Mouse (Mus musculus) forebrain, embryonic 16.5 days (tissue): ENCODE results near the gene Gemin2. TPM values are rescaled to one million over a fixed set of nuclear protein-coding genes. Genes with fewer than 3 reads are reported as not detected.

Source experiments
- ATAC-seq: fragments of 200-750 bp; cut with Nextera tagmentation; 2 replicates; pipeline ENCODE4 v1.8.0; 2017; ENCODE audit warnings: mild to moderate bottlenecking, moderate library complexity
- H3K27ac ChIP-seq: fragments of 300-500 bp; sonication (generic); 2 replicates; pipeline ENCODE4 v1.5.1; 2014; ENCODE audit warnings: low read length, control low read depth
- H3K27me3 ChIP-seq: fragments of 300-500 bp; sonication (generic); replicated peaks from 2 replicates; pipeline ENCODE4 v1.6.1; 2014; ENCODE audit warnings: low read length; ENCODE audit not compliant: control insufficient read depth, insufficient read depth
- H3K36me3 ChIP-seq: fragments of 300-500 bp; sonication (generic); 2 replicates; pipeline ENCODE4 v1.6.1; 2014; ENCODE audit not compliant: control insufficient read depth, insufficient read depth
- H3K4me1 ChIP-seq: fragments of 300-500 bp; sonication (generic); replicated peaks from 2 replicates; pipeline ENCODE4 v1.6.1; 2014; ENCODE audit warnings: low read length; ENCODE audit not compliant: control insufficient read depth, insufficient read depth
- H3K4me2 ChIP-seq: fragments of 300-500 bp; sonication (generic); 2 replicates; pipeline ENCODE4 v1.6.1; 2014; ENCODE audit warnings: mild to moderate bottlenecking, low read length, control low read depth
- H3K4me3 ChIP-seq: fragments of 300-500 bp; sonication (generic); replicated peaks from 2 replicates; pipeline ENCODE4 v1.5.1; 2014; ENCODE audit warnings: mild to moderate bottlenecking, low read length, control low read depth
- H3K9ac ChIP-seq: fragments of 300-500 bp; sonication (generic); replicated peaks from 2 replicates; pipeline ENCODE4 v1.6.1; 2014; ENCODE audit warnings: low read depth, low read length, control low read depth
- H3K9me3 ChIP-seq: fragments of 300-500 bp; sonication (generic); 2 replicates; pipeline ENCODE4 v1.6.1; 2016; ENCODE audit warnings: low read length; ENCODE audit not compliant: control insufficient read depth
- WGBS: fragments of 180-500 bp; shearing (Covaris S2); extraction: QIAGEN DNeasy Blood & Tissue Kit; methylation state at CpG from one replicate; pipeline ENCODE4 v1.1.7; 2014; 5-methylcytosine and 5-hydroxymethylcytosine counted together
- polyA plus RNA-seq: library from polyadenylated mRNA; unstranded; fragments of >200 nt; fragmentation: Nextera tagmentation; extraction: Ambion mirVana; gene quantifications from 2 replicates; pipeline ENCODE4 v1.2.1, GENCODE M21; 2015

The Gemin2 gene
- polyA plus RNA-seq, 1 experiment from 2014 or later = 14.7 TPM

GRCm38 (mm10) chr12:59067095-59067494 is 53.9 kb downstream of the Gemin2 start:
- Histone ChIP-seq H3K4me2 (peak overlapping the region; percentile 93), H3K4me3 (peak overlapping the region; percentile 99), H3K9ac (peak overlapping the region; percentile 99), H3K27ac (peak overlapping the region; percentile 85), H3K27me3 (no peaks in the 10 kb centered on the region), H3K4me1 (peaks cover 10% of the 10 kb centered on the region), H3K36me3 (peaks cover 27% of the 10 kb centered on the region), H3K9me3 (no peaks in the 10 kb centered on the region)
- ATAC-seq = no peak; the same call in 1 of the 2 replicates
- WGBS = under 1% methylated on average over 30 of the region's 41 CpGs

- Histone ChIP-seq H3K4me3 (no peak overlapping the region), H3K4me1 (peaks cover 10% of the 10 kb centered on the region), H3K9me3 (no peaks in the 10 kb centered on the region), H3K4me2 (no peak overlapping the region), H3K27me3 (no peaks in the 10 kb centered on the region), H3K9ac (no peak overlapping the region), H3K27ac (no peak overlapping the region), H3K36me3 (peaks cover 28% of the 10 kb centered on the region)
- ATAC-seq = no peak
- 93% methylated on average over 13 of the region's 13 CpGs for WGBS
These were observed 55.6 kb downstream of the Gemin2 start for GRCm38 (mm10) chr12:59068791-59069190.

GRCm38 (mm10) chr12:59072286-59072685 is 59.1 kb downstream of the Gemin2 start:
- peaks cover 28% of the 10 kb centered on the region for H3K36me3 ChIP-seq

GRCm38 (mm10) chr12:59074052-59074451 is 60.9 kb downstream of the Gemin2 start:
- Histone ChIP-seq H3K9ac (no peak overlapping the region), H3K36me3 (peaks cover 21% of the 10 kb centered on the region), H3K4me2 (no peak overlapping the region), H3K27ac (no peak overlapping the region), H3K4me1 (no peaks in the 10 kb centered on the region), H3K9me3 (no peaks in the 10 kb centered on the region), H3K27me3 (no peaks in the 10 kb centered on the region), H3K4me3 (no peak overlapping the region)
- WGBS = 64% methylated on average over 3 of the region's 3 CpGs
- ATAC-seq = peak; percentile 61

More at GRCm38 (mm10) chr12:59072286-59072685, 59.1 kb downstream of the Gemin2 start:
- Histone ChIP-seq H3K4me1 (peaks cover 7% of the 10 kb centered on the region), H3K27me3 (no peaks in the 10 kb centered on the region), H3K27ac (no peak overlapping the region), H3K9ac (no peak overlapping the region), H3K4me3 (no peak overlapping the region), H3K4me2 (no peak overlapping the region), H3K9me3 (no peaks in the 10 kb centered on the region)
- WGBS = 88% methylated on average over 11 of the region's 11 CpGs
- ATAC-seq = no peak

GRCm38 (mm10) chr12:59076996-59077395 is 63.8 kb downstream of the Gemin2 start:
- no peak for ATAC-seq
- H3K36me3 ChIP-seq = peaks cover 2% of the 10 kb centered on the region

GRCm38 (mm10) chr12:59077883-59078282 is 64.7 kb downstream of the Gemin2 start:
- no peak overlapping the region for H3K4me2 ChIP-seq
- H3K36me3 ChIP-seq = no peaks in the 10 kb centered on the region
- no peak overlapping the region for H3K4me3 ChIP-seq
- no peak overlapping the region for H3K9ac ChIP-seq
- 98% methylated on average over 3 of the region's 3 CpGs for WGBS
- no peaks in the 10 kb centered on the region for H3K9me3 ChIP-seq
- no peaks in the 10 kb centered on the region for H3K27me3 ChIP-seq
- no peak overlapping the region for H3K27ac ChIP-seq
- ATAC-seq = no peak
- no peaks in the 10 kb centered on the region for H3K4me1 ChIP-seq

More at GRCm38 (mm10) chr12:59076996-59077395, 63.8 kb downstream of the Gemin2 start:
- no peak overlapping the region for H3K4me3 ChIP-seq
- no peak overlapping the region for H3K27ac ChIP-seq
- 94% methylated on average over 3 of the region's 3 CpGs for WGBS
- H3K9ac ChIP-seq = no peak overlapping the region
- no peaks in the 10 kb centered on the region for H3K27me3 ChIP-seq
- H3K4me2 ChIP-seq = no peak overlapping the region
- H3K4me1 ChIP-seq = no peaks in the 10 kb centered on the region
- no peaks in the 10 kb centered on the region for H3K9me3 ChIP-seq

Other genes starting within 250 kb of the Gemin2 start
- 105 and 121 TPM in 2 replicates for gene Sec23a, start 1.4 kb upstream of the Gemin2 start, polyA plus RNA-seq
- gene Trappc6b, start 48.1 kb downstream of the Gemin2 start, polyA plus RNA-seq = 153 and 164 TPM in 2 replicates
- gene Pnn, start 53.5 kb downstream of the Gemin2 start, polyA plus RNA-seq = 93.7 and 94.9 TPM in 2 replicates
- 33.0 and 41.5 TPM in 2 replicates for gene Mia2, start 82.4 kb downstream of the Gemin2 start, polyA plus RNA-seq
- gene Fbxo33, start 206.3 kb downstream of the Gemin2 start, polyA plus RNA-seq = 9.2 and 9.8 TPM in 2 replicates